Comparison of ENCODE assay signal across 17 mouse cellular contexts in the genomic region with DNA sequence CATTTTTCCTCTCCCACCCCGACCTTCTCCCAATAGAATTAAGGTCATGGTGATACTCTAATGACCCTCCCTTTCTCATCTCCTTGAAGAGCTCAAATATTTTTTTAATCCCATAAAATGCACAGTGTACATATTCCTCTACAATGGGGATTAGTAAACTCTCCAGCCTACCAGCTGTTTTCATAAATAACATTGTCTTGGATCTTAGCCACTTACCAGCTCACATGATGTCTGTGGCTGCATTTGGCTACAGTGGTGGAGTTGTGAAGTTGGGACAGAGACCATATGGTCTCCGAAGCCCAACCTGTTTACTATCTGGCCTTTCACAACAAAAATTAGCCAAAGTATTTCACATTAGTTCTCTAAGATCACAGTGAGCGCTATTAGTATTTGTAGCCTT.
DNase-seq lines count a peak whose midpoint lies in the region; ATAC-seq and TF ChIP-seq lines count a peak whose summit lies in the region.
"Had no signal": no experiment of that assay in that cellular context is flagged by ENCODE, and none has a peak within 500 bp of the region (broad histone marks: within the 10 kb centered on the region; RNA-seq: fewer than 3 reads in every experiment).

No protein-coding gene starts in this region.

- no peak overlapping the region for H3K9ac ChIP-seq in hindbrain, embryonic 16.5 days (ENCODE audit: low read depth, low read length)
- H3K9ac ChIP-seq in hindbrain, postnatal 0 days (replicated peaks; ENCODE audit: low read length), result no peak overlapping the region
- H3K9ac ChIP-seq in lung, embryonic 16.5 days (ENCODE audit: low read length), result no peak overlapping the region
- H3K9ac ChIP-seq in stomach, embryonic 16.5 days (ENCODE audit: low read length), result no peak overlapping the region
- H3K9ac ChIP-seq: embryonic facial prominence, embryonic 15.5 days; liver, embryonic 14.5 days; neural tube, embryonic 13.5 days had no signal

- ATAC-seq in hindbrain, embryonic 16.5 days, result peak; percentile 51; the same call in 1 of the 2 replicates
- ATAC-seq in hindbrain, postnatal 0 days, result no peak
- peak; percentile 93 for ATAC-seq in lung, embryonic 16.5 days (ENCODE audit: low read depth)
- ATAC-seq in stomach, embryonic 16.5 days (ENCODE audit: insufficient read depth, low FRiP score), result peak; percentile 75; the same call in 1 of the 2 replicates
- ATAC-seq: inflammation-experienced regulatory T-cells, adult 6 months had no signal

- no peak overlapping the region for H3K4me2 ChIP-seq in hindbrain, embryonic 16.5 days (ENCODE audit: low read length)
- H3K4me2 ChIP-seq in hindbrain, postnatal 0 days (ENCODE audit: low read depth, low read length), result no peak overlapping the region
- H3K4me2 ChIP-seq in lung, embryonic 16.5 days (ENCODE audit: low read depth, low read length), result no peak overlapping the region
- no peak overlapping the region for H3K4me2 ChIP-seq in stomach, embryonic 16.5 days (ENCODE audit: low read depth, low read length)
- H3K4me2 ChIP-seq: embryonic facial prominence, embryonic 15.5 days; neural tube, embryonic 13.5 days had no signal

- no peaks in the 10 kb centered on the region for H3K36me3 ChIP-seq in hindbrain, embryonic 16.5 days (ENCODE audit: control insufficient read depth, insufficient read depth, low read length)
- H3K36me3 ChIP-seq in hindbrain, postnatal 0 days (ENCODE audit: insufficient read depth, low read length), result no peaks in the 10 kb centered on the region
- no peaks in the 10 kb centered on the region for H3K36me3 ChIP-seq in lung, embryonic 16.5 days (ENCODE audit: control insufficient read depth, insufficient read depth, low read length)
- H3K36me3 ChIP-seq in stomach, embryonic 16.5 days (ENCODE audit: control insufficient read depth, insufficient read depth, low read length), result no peaks in the 10 kb centered on the region
- H3K36me3 ChIP-seq: embryonic facial prominence, embryonic 15.5 days; neural tube, embryonic 13.5 days had no signal

- no peaks in the 10 kb centered on the region for H3K9me3 ChIP-seq in hindbrain, embryonic 16.5 days (ENCODE audit: control insufficient read depth, low read length)
- H3K9me3 ChIP-seq in hindbrain, postnatal 0 days (ENCODE audit: low read length), result no peaks in the 10 kb centered on the region
- no peaks in the 10 kb centered on the region for H3K9me3 ChIP-seq in lung, embryonic 16.5 days (ENCODE audit: control insufficient read depth, low read length)
- H3K9me3 ChIP-seq in stomach, embryonic 16.5 days (replicated peaks; ENCODE audit: control insufficient read depth, low read length), result no peaks in the 10 kb centered on the region
- H3K9me3 ChIP-seq: embryonic facial prominence, embryonic 15.5 days; G1E; neural tube, embryonic 13.5 days had no signal

- TF ChIP-seq CTCF in hindbrain, postnatal 0 days (IDR thresholded peaks at IDR 0.05; ENCODE audit: low read depth), result no peak

- 79% methylated on average over 3 of the region's 3 CpGs for WGBS in hindbrain, embryonic 16.5 days
- WGBS in hindbrain, postnatal 0 days, result 74% methylated on average over 3 of the region's 3 CpGs
- WGBS in lung, embryonic 16.5 days, result 53% methylated on average over 3 of the region's 3 CpGs
- WGBS in stomach, embryonic 16.5 days, result 66% methylated on average over 3 of the region's 3 CpGs

- no peak overlapping the region for H3K27ac ChIP-seq in hindbrain, embryonic 16.5 days (ENCODE audit: low read depth, low read length)
- no peak overlapping the region for H3K27ac ChIP-seq in hindbrain, postnatal 0 days
- H3K27ac ChIP-seq in lung, embryonic 16.5 days (ENCODE audit: low read length), result 0 out of 2 replicates have a peak overlapping the region, but pooled peaks have one; percentile 19
- no peak overlapping the region for H3K27ac ChIP-seq in stomach, embryonic 16.5 days (ENCODE audit: low read length)
- H3K27ac ChIP-seq: embryonic facial prominence, embryonic 15.5 days; liver, embryonic 14.5 days; neural tube, embryonic 13.5 days had no signal

- DNase-seq in hindbrain, postnatal 0 days (ENCODE audit: low spot score), result no peak
- DNase-seq in lung, postnatal 4 days, result no peak
- DNase-seq in kidney, postnatal 10 days, result peak; percentile 40
- no peak for DNase-seq in gastrocnemius, adult 18-20 months (ENCODE audit: low spot score)
- DNase-seq: adrenal gland, postnatal 10 days; cerebellum, adult 2 months; layer of hippocampus, adult 9-11 months; right cerebral cortex, postnatal 4 days had no signal

- no peak overlapping the region for H3K4me3 ChIP-seq in hindbrain, embryonic 16.5 days (ENCODE audit: low read length)
- H3K4me3 ChIP-seq in hindbrain, postnatal 0 days (ENCODE audit: low read length), result no peak overlapping the region
- H3K4me3 ChIP-seq in lung, embryonic 16.5 days (ENCODE audit: low read length), result no peak overlapping the region
- H3K4me3 ChIP-seq in stomach, embryonic 16.5 days (replicated peaks; ENCODE audit: low read length), result no peak overlapping the region
- H3K4me3 ChIP-seq: embryonic facial prominence, embryonic 15.5 days; megakaryocyte, embryonic 14.5 days; neural tube, embryonic 13.5 days had no signal

- H3K4me1 ChIP-seq in hindbrain, embryonic 16.5 days (ENCODE audit: control insufficient read depth, insufficient read depth, low read depth, low read length), result no peaks in the 10 kb centered on the region
- H3K4me1 ChIP-seq in hindbrain, postnatal 0 days (ENCODE audit: insufficient read depth, low read length), result no peaks in the 10 kb centered on the region
- peaks cover 3% of the 10 kb centered on the region; the same call in 1 of the 2 replicates for H3K4me1 ChIP-seq in lung, embryonic 16.5 days (replicated peaks; ENCODE audit: control insufficient read depth, insufficient read depth, low read length)
- no peaks in the 10 kb centered on the region for H3K4me1 ChIP-seq in stomach, embryonic 16.5 days (ENCODE audit: control insufficient read depth, insufficient read depth, low read length)
- H3K4me1 ChIP-seq: embryonic facial prominence, embryonic 15.5 days; megakaryocyte, embryonic 14.5 days had no signal

- no peaks in the 10 kb centered on the region for H3K27me3 ChIP-seq in hindbrain, embryonic 16.5 days (replicated peaks; ENCODE audit: control insufficient read depth, insufficient read depth, low read length)
- no peaks in the 10 kb centered on the region for H3K27me3 ChIP-seq in hindbrain, postnatal 0 days (ENCODE audit: insufficient read depth, low read length)
- no peaks in the 10 kb centered on the region for H3K27me3 ChIP-seq in lung, embryonic 16.5 days (ENCODE audit: control insufficient read depth, insufficient read depth, low read depth, low read length)
- no peaks in the 10 kb centered on the region for H3K27me3 ChIP-seq in stomach, embryonic 16.5 days (ENCODE audit: control insufficient read depth, insufficient read depth, low read length)
- H3K27me3 ChIP-seq: embryonic facial prominence, embryonic 15.5 days; megakaryocyte, embryonic 14.5 days; neural tube, embryonic 13.5 days had no signal
